Mouse (Mus musculus): ENCODE results near the gene Zcrb1. TPM values are rescaled to one million over a fixed set of nuclear protein-coding genes. Genes with fewer than 3 reads are reported as not detected.

Zcrb1 gene
- 148 and 157 TPM in 2 replicates for polyA plus RNA-seq (2014; fragmentation: Nextera tagmentation; extraction: Ambion mirVana)

GRCm38 (mm10) chr15:93397826-93398698 is at the start of gene Zcrb1, which contains the start of gene Pphln1:
Gene Zcrb1, minus strand, starts transcription at chr15:93398334.
Gene Pphln1, plus strand, starts transcription at chr15:93398350.
- no peaks in the 10 kb centered on the region for H3K9me3 ChIP-seq (ENCODE audit: control insufficient read depth, low read length)
- H3K4me1 ChIP-seq (ENCODE audit: control insufficient read depth, insufficient read depth, low read length): peaks cover 15% of the 10 kb centered on the region
- peak within 1 kb of the TSS; percentile 93 for H3K9ac ChIP-seq (replicated peaks; ENCODE audit: low read length)
- WGBS: under 1% methylated on average over 94 of the region's 100 CpGs
- ATAC-seq (ENCODE audit: low FRiP score, low TSS enrichment) (peak; percentile 95), DNase-seq (peak; percentile 95)
- peak within 1 kb of the TSS; percentile 98 for H3K4me3 ChIP-seq (replicated peaks; ENCODE audit: low read depth, low read length)
- no peaks in the 10 kb centered on the region for H3K27me3 ChIP-seq (ENCODE audit: control insufficient read depth, insufficient read depth, low read length)
- peaks cover 25% of the 10 kb centered on the region for H3K36me3 ChIP-seq (ENCODE audit: control insufficient read depth, insufficient read depth, low read length)
- peak within 1 kb of the TSS; percentile 92 for H3K27ac ChIP-seq (replicated peaks; ENCODE audit: low read depth, low read length)
- H3K4me2 ChIP-seq (ENCODE audit: low read length): peak within 1 kb of the TSS; percentile 84

GRCm38 (mm10) chr15:93443676-93444075 is 45.5 kb upstream of the Zcrb1 start:
- DNase-seq: no peak
- Histone ChIP-seq H3K9me3 (ENCODE audit: control insufficient read depth, low read length) (no peaks in the 10 kb centered on the region), H3K4me2 (ENCODE audit: low read length) (no peak overlapping the region), H3K27me3 (ENCODE audit: control insufficient read depth, insufficient read depth, low read length) (no peaks in the 10 kb centered on the region), H3K4me3 (replicated peaks; ENCODE audit: low read depth, low read length) (no peak overlapping the region), H3K36me3 (ENCODE audit: control insufficient read depth, insufficient read depth, low read length) (peaks cover 26% of the 10 kb centered on the region), H3K27ac (replicated peaks; ENCODE audit: low read depth, low read length) (no peak overlapping the region), H3K4me1 (ENCODE audit: control insufficient read depth, insufficient read depth, low read length) (no peaks in the 10 kb centered on the region), H3K9ac (replicated peaks; ENCODE audit: low read length) (no peak overlapping the region)
- ATAC-seq (ENCODE audit: low FRiP score, low TSS enrichment): no peak
- 90% methylated on average over 6 of the region's 6 CpGs for WGBS

GRCm38 (mm10) chr15:93442271-93442670 is 44.1 kb upstream of the Zcrb1 start:
- Histone ChIP-seq H3K9me3 (ENCODE audit: control insufficient read depth, low read length) (no peaks in the 10 kb centered on the region), H3K36me3 (ENCODE audit: control insufficient read depth, insufficient read depth, low read length) (peaks cover 26% of the 10 kb centered on the region), H3K9ac (replicated peaks; ENCODE audit: low read length) (no peak overlapping the region), H3K4me3 (replicated peaks; ENCODE audit: low read depth, low read length) (no peak overlapping the region), H3K4me2 (ENCODE audit: low read length) (no peak overlapping the region), H3K27ac (replicated peaks; ENCODE audit: low read depth, low read length) (no peak overlapping the region), H3K4me1 (ENCODE audit: control insufficient read depth, insufficient read depth, low read length) (no peaks in the 10 kb centered on the region), H3K27me3 (ENCODE audit: control insufficient read depth, insufficient read depth, low read length) (no peaks in the 10 kb centered on the region)
- ATAC-seq (ENCODE audit: low FRiP score, low TSS enrichment) (no peak), DNase-seq (peak; percentile 13)
- 96% methylated on average over 4 of the region's 4 CpGs for WGBS

GRCm38 (mm10) chr15:93438663-93439062 is 40.5 kb upstream of the Zcrb1 start:
- Histone ChIP-seq H3K9me3 (ENCODE audit: control insufficient read depth, low read length) (no peaks in the 10 kb centered on the region), H3K4me2 (ENCODE audit: low read length) (no peak overlapping the region), H3K4me1 (ENCODE audit: control insufficient read depth, insufficient read depth, low read length) (no peaks in the 10 kb centered on the region), H3K36me3 (ENCODE audit: control insufficient read depth, insufficient read depth, low read length) (peaks cover 20% of the 10 kb centered on the region), H3K4me3 (replicated peaks; ENCODE audit: low read depth, low read length) (no peak overlapping the region), H3K27me3 (ENCODE audit: control insufficient read depth, insufficient read depth, low read length) (no peaks in the 10 kb centered on the region), H3K27ac (replicated peaks; ENCODE audit: low read depth, low read length) (no peak overlapping the region), H3K9ac (replicated peaks; ENCODE audit: low read length) (no peak overlapping the region)
- 44% methylated on average over 5 of the region's 5 CpGs for WGBS
- ATAC-seq (ENCODE audit: low FRiP score, low TSS enrichment) (no peak), DNase-seq (peak; percentile 86)

GRCm38 (mm10) chr15:93435998-93436397 is 37.9 kb upstream of the Zcrb1 start:
- no peak overlapping the region for H3K27ac ChIP-seq (replicated peaks; ENCODE audit: low read depth, low read length)
- ATAC-seq (ENCODE audit: low FRiP score, low TSS enrichment): no peak
- H3K36me3 ChIP-seq (ENCODE audit: control insufficient read depth, insufficient read depth, low read length): no peaks in the 10 kb centered on the region
- no peaks in the 10 kb centered on the region for H3K4me1 ChIP-seq (ENCODE audit: control insufficient read depth, insufficient read depth, low read length)
- no peaks in the 10 kb centered on the region for H3K9me3 ChIP-seq (ENCODE audit: control insufficient read depth, low read length)
- H3K27me3 ChIP-seq (ENCODE audit: control insufficient read depth, insufficient read depth, low read length): no peaks in the 10 kb centered on the region
- no peak overlapping the region for H3K4me3 ChIP-seq (replicated peaks; ENCODE audit: low read depth, low read length)
- DNase-seq: no peak
- WGBS: 94% methylated on average over 12 of the region's 12 CpGs
- no peak overlapping the region for H3K4me2 ChIP-seq (ENCODE audit: low read length)
- H3K9ac ChIP-seq (replicated peaks; ENCODE audit: low read length): no peak overlapping the region

GRCm38 (mm10) chr15:93433811-93434210 is 35.7 kb upstream of the Zcrb1 start:
- Histone ChIP-seq H3K4me3 (replicated peaks; ENCODE audit: low read depth, low read length) (no peak overlapping the region), H3K27me3 (ENCODE audit: control insufficient read depth, insufficient read depth, low read length) (no peaks in the 10 kb centered on the region), H3K4me2 (ENCODE audit: low read length) (no peak overlapping the region), H3K9ac (replicated peaks; ENCODE audit: low read length) (no peak overlapping the region), H3K9me3 (ENCODE audit: control insufficient read depth, low read length) (no peaks in the 10 kb centered on the region), H3K36me3 (ENCODE audit: control insufficient read depth, insufficient read depth, low read length) (peaks cover 6% of the 10 kb centered on the region), H3K4me1 (ENCODE audit: control insufficient read depth, insufficient read depth, low read length) (no peaks in the 10 kb centered on the region), H3K27ac (replicated peaks; ENCODE audit: low read depth, low read length) (no peak overlapping the region)
- 79% methylated on average over 11 of the region's 11 CpGs for WGBS
- ATAC-seq (ENCODE audit: low FRiP score, low TSS enrichment) (no peak), DNase-seq (peak; percentile 3)

GRCm38 (mm10) chr15:93422537-93422936 is 24.4 kb upstream of the Zcrb1 start:
- Histone ChIP-seq H3K27me3 (ENCODE audit: control insufficient read depth, insufficient read depth, low read length) (no peaks in the 10 kb centered on the region), H3K9ac (replicated peaks; ENCODE audit: low read length) (no peak overlapping the region), H3K4me2 (ENCODE audit: low read length) (no peak overlapping the region), H3K36me3 (ENCODE audit: control insufficient read depth, insufficient read depth, low read length) (peaks cover 30% of the 10 kb centered on the region; the same call in 1 of the 2 replicates), H3K4me1 (ENCODE audit: control insufficient read depth, insufficient read depth, low read length) (no peaks in the 10 kb centered on the region), H3K9me3 (ENCODE audit: control insufficient read depth, low read length) (no peaks in the 10 kb centered on the region), H3K4me3 (replicated peaks; ENCODE audit: low read depth, low read length) (no peak overlapping the region), H3K27ac (replicated peaks; ENCODE audit: low read depth, low read length) (no peak overlapping the region)
- ATAC-seq (ENCODE audit: low FRiP score, low TSS enrichment): no peak
- no peak for DNase-seq
- 97% methylated on average over 1 of the region's 1 CpGs for WGBS

- H3K27me3 ChIP-seq (ENCODE audit: control insufficient read depth, insufficient read depth, low read length): no peaks in the 10 kb centered on the region
- H3K4me1 ChIP-seq (ENCODE audit: control insufficient read depth, insufficient read depth, low read length): no peaks in the 10 kb centered on the region
- ATAC-seq (ENCODE audit: low FRiP score, low TSS enrichment) (no peak), DNase-seq (no peak)
- H3K9me3 ChIP-seq (ENCODE audit: control insufficient read depth, low read length): no peaks in the 10 kb centered on the region
- no peak overlapping the region for H3K4me2 ChIP-seq (ENCODE audit: low read length)
- no peak overlapping the region for H3K27ac ChIP-seq (replicated peaks; ENCODE audit: low read depth, low read length)
- WGBS: 90% methylated on average over 7 of the region's 7 CpGs
- H3K4me3 ChIP-seq (replicated peaks; ENCODE audit: low read depth, low read length): no peak overlapping the region
- peaks cover 30% of the 10 kb centered on the region; the same call in 1 of the 2 replicates for H3K36me3 ChIP-seq (ENCODE audit: control insufficient read depth, insufficient read depth, low read length)
- no peak overlapping the region for H3K9ac ChIP-seq (replicated peaks; ENCODE audit: low read length)
These were observed 22.5 kb upstream of the Zcrb1 start for GRCm38 (mm10) chr15:93420596-93420995.

GRCm38 (mm10) chr15:93416300-93416699 is 18.2 kb upstream of the Zcrb1 start:
- ATAC-seq (ENCODE audit: low FRiP score, low TSS enrichment): no peak
- no peaks in the 10 kb centered on the region for H3K9me3 ChIP-seq (ENCODE audit: control insufficient read depth, low read length)
- no peak for DNase-seq
- H3K4me3 ChIP-seq (replicated peaks; ENCODE audit: low read depth, low read length): no peak overlapping the region
- WGBS: 95% methylated on average over 6 of the region's 6 CpGs
- H3K27me3 ChIP-seq (ENCODE audit: control insufficient read depth, insufficient read depth, low read length): no peaks in the 10 kb centered on the region
- H3K27ac ChIP-seq (replicated peaks; ENCODE audit: low read depth, low read length): no peak overlapping the region
- peaks cover 17% of the 10 kb centered on the region for H3K36me3 ChIP-seq (ENCODE audit: control insufficient read depth, insufficient read depth, low read length)
- H3K4me2 ChIP-seq (ENCODE audit: low read length): no peak overlapping the region
- H3K4me1 ChIP-seq (ENCODE audit: control insufficient read depth, insufficient read depth, low read length): no peaks in the 10 kb centered on the region
- H3K9ac ChIP-seq (replicated peaks; ENCODE audit: low read length): no peak overlapping the region
